Mouse (Mus musculus) hindbrain, postnatal 0 days (tissue): ENCODE data around the gene Kdm4b. TPM values are rescaled to one million over a fixed set of nuclear protein-coding genes. Genes with fewer than 3 reads are reported as not detected.

Source experiments
- ATAC-seq: fragments of 200-750 bp; cut with Nextera tagmentation; 2 replicates; pipeline ENCODE4 v1.8.0; 2017; ENCODE audit warnings: mild to moderate bottlenecking, moderate TSS enrichment, moderate library complexity
- DNase-seq: peaks from one replicate; pipeline ENCODE4 v3.0.0-alpha.2; 2015; ENCODE audit warnings: low spot score
- H3K27ac ChIP-seq: fragments of 300-500 bp; sonication (generic); 2 replicates; pipeline ENCODE4 v1.5.1; 2014; ENCODE audit warnings: mild to moderate bottlenecking
- H3K27me3 ChIP-seq: fragments of 300-500 bp; sonication (generic); 2 replicates; pipeline ENCODE4 v1.6.1; 2014; ENCODE audit warnings: low read length, mixed read lengths; ENCODE audit not compliant: insufficient read depth
- H3K36me3 ChIP-seq: fragments of 300-500 bp; sonication (generic); 2 replicates; pipeline ENCODE4 v1.6.1; 2014; ENCODE audit warnings: low read length, mixed read lengths; ENCODE audit not compliant: insufficient read depth
- H3K4me1 ChIP-seq: fragments of 300-500 bp; sonication (generic); 2 replicates; pipeline ENCODE4 v1.6.1; 2014; ENCODE audit warnings: antibody characterized with exemption, low read length, mixed read lengths; ENCODE audit not compliant: insufficient read depth
- H3K4me2 ChIP-seq: fragments of 300-500 bp; sonication (generic); 2 replicates; pipeline ENCODE4 v1.6.1; 2014; ENCODE audit warnings: low read depth, mild to moderate bottlenecking, low read length, moderate library complexity, mixed read lengths
- H3K4me3 ChIP-seq: fragments of 300-500 bp; sonication (generic); 2 replicates; pipeline ENCODE4 v1.5.1; 2014; ENCODE audit warnings: low read length
- H3K9ac ChIP-seq: fragments of 300-500 bp; sonication (generic); replicated peaks from 2 replicates; pipeline ENCODE4 v1.6.1; 2014; ENCODE audit warnings: mild to moderate bottlenecking, low read length, moderate library complexity, mixed read lengths
- H3K9me3 ChIP-seq: fragments of 300-500 bp; sonication (generic); 2 replicates; pipeline ENCODE4 v1.6.1; 2016; ENCODE audit warnings: low read length, mixed read lengths
- CTCF ChIP-seq: IDR thresholded peaks from 2 replicates; pipeline ENCODE4 v1.5.1; 2016; ENCODE audit warnings: antibody characterized with exemption, control low read depth, low read depth
- WGBS: fragments of 180-500 bp; shearing (Covaris S2); extraction: QIAGEN DNeasy Blood & Tissue Kit; methylation state at CpG from one replicate; pipeline ENCODE4 v1.1.7; 2014; 5-methylcytosine and 5-hydroxymethylcytosine counted together
- polyA plus RNA-seq: library from polyadenylated mRNA; unstranded; fragments of >200 nt; fragmentation: Nextera tagmentation; extraction: Ambion mirVana; gene quantifications from 2 replicates; pipeline ENCODE4 v1.2.1, GENCODE M21; 2015
- total RNA-seq: library from RNA; depleted of rRNA; stranded (reverse); fragments of >200 nt; gene quantifications from 2 replicates; pipeline ENCODE4 v1.2.3, GENCODE M21; 2014

The Kdm4b gene
- total and polyA plus RNA-seq, 2 experiments from 2014 or later = 42.5 to 144 TPM

DNA sequence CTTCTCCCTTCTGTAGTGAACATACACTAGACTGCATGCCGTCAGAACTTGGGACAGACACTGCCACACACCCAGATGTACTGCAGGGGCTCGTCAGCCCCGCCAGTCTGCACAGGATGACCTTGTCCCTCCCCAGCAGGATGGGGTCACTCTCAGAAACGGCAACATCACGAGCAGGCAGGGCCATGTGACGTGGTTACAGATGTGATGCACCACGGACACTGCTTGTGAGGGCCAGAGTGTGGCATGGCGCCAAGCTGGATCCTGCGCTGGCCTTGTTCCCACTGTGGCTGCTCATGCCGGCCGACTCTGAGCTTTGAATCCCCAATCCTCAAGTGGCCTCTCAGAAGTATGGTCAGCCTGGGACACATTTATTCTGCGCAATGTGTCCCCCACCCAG is 92.4 kb downstream of the Kdm4b start:
- no peak for TF ChIP-seq CTCF
- H3K9me3 ChIP-seq = no peaks in the 10 kb centered on the region
- H3K27ac ChIP-seq = no peak overlapping the region
- peak; percentile 43 for DNase-seq
- peaks cover 95% of the 10 kb centered on the region for H3K36me3 ChIP-seq
- H3K4me1 ChIP-seq = no peaks in the 10 kb centered on the region
- H3K4me2 ChIP-seq = no peak overlapping the region
- peak; percentile 8; the same call in 1 of the 2 replicates for ATAC-seq
- 52% methylated on average over 12 of the region's 12 CpGs for WGBS
- H3K4me3 ChIP-seq = no peak overlapping the region
- no peak overlapping the region for H3K9ac ChIP-seq
- H3K27me3 ChIP-seq = no peaks in the 10 kb centered on the region

DNA sequence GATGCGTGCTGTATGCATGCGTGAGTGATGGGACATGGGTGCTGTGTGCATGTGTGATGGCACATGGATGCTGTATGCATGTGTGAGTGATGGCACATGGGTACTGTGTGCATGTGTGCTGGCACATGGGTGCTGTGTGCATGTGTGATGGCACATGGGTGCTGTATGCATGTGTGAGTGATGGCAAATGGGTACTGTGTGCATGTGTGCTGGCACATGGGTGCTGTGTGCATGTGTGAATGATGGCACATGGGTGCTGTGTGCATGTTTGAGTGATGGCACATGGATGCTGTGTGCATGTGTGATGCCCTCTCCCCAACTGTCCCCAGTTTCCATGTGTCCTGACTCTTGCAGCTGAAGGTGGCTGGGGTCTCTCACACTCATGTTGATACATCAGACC is 94.2 kb downstream of the Kdm4b start:
- H3K36me3 ChIP-seq = peaks cover 90% of the 10 kb centered on the region
- H3K4me1 ChIP-seq = no peaks in the 10 kb centered on the region
- ATAC-seq = no peak
- H3K27me3 ChIP-seq = no peaks in the 10 kb centered on the region
- no peak overlapping the region for H3K9ac ChIP-seq
- no peaks in the 10 kb centered on the region for H3K9me3 ChIP-seq
- 100% methylated on average over 2 of the region's 2 CpGs for WGBS
- no peak for TF ChIP-seq CTCF
- no peak overlapping the region for H3K4me3 ChIP-seq
- DNase-seq = no peak
- no peak overlapping the region for H3K4me2 ChIP-seq
- H3K27ac ChIP-seq = no peak overlapping the region

DNA sequence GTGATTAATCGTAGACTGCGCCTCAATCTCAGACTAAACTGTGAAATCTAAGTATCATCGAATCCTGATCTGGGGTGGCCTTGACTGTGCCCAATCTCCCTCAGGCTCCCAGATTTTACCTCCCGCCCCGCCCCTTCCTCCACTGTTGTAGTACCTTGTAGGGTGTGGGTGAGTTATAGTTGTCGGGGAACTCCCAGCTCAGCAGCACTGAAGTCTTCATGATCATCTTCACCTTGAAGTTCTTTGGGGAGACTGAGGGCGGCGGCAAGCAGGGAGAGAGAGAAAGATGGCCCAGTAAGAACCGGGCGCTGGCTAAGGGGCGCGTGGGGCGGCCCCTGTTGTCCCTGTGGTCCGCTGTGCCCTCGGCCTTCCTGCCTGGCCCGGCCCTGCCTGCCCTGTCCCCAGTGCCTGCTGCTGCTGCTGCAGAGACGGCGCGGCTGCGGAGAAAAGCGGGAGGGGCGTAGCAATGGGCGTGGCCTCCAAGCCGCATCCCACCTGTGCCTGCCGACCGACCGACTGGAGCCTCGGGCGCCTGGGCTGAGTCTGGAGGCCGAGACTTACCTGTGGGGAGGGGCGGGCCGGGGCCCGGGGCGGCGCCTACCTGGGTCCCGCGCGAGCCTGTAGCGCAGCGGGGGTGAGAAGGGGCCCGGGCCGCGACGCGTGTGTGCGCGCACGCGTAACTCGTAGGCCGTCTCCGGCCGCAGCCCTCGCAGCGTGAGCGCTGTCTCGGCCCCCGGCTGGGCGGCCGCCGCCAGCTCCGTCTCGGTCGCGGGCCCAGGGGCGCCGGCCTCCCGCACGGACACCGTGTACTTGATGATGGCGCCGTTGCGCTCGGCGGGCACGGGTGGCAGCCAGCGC is 99.1 kb downstream of the Kdm4b start:
- no peak for DNase-seq
- H3K27ac ChIP-seq = peak overlapping the region; percentile 46; the same call in 1 of the 2 replicates

DNA sequence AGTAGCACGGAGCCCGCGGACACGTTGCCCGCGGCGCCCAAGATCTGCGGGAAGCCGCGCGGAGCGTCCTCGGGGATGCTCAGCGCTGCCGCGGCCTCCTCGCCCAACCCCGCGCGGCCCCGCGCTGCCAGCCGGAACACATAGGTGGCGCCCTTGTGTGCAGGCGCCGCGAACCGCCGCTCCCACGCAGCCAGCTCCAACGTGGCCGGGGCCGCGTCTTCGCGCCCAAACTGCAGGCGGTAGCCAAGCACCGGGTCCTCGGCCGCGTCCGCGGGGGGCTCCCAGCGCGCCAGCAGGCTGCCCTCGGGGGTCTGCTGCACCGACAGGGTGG is 99.7 kb downstream of the Kdm4b start:
- Histone ChIP-seq H3K27ac (peak overlapping the region; percentile 46; the same call in 1 of the 2 replicates), H3K36me3 (peaks cover 62% of the 10 kb centered on the region)
- 1% methylated on average over 47 of the region's 47 CpGs for WGBS

More for the DNA sequence above, 99.1 kb downstream of the Kdm4b start:
- Histone ChIP-seq H3K27me3 (no peaks in the 10 kb centered on the region), H3K4me2 (peak overlapping the region; percentile 54), H3K9ac (peak overlapping the region; percentile 41; the same call in 1 of the 2 replicates), H3K9me3 (no peaks in the 10 kb centered on the region), H3K4me3 (peak overlapping the region; percentile 25), H3K36me3 (peaks cover 68% of the 10 kb centered on the region), H3K4me1 (no peaks in the 10 kb centered on the region; the same call in 1 of the 2 replicates)
- no peak for TF ChIP-seq CTCF
- 19% methylated on average over 70 of the region's 77 CpGs for WGBS
- ATAC-seq = peak; percentile 37

DNA sequence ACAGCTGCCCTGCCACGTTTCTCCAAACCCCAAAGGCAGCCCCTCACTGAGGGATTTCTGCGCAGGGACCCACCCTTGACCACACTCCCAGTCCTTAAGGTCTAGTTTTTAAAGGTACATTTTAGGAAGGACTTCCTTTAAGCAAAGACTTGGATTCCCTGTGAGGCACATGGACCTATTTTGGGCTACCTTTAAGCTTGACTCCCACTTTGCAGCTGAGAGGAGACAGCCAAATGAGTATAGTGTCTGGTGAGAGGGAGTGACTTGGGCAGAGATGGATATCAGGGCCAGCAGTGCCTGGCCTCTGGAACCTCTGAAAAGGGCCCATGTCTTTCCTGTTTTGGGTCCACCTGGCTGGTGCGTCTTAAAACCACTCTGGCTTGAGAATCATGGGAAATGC is 100.1 kb downstream of the Kdm4b start:
- WGBS = 38% methylated on average over 3 of the region's 3 CpGs
- Histone ChIP-seq H3K9ac (0 out of 2 replicates have a peak overlapping the region, but pooled peaks have one; percentile 41), H3K4me2 (peak overlapping the region; percentile 54), H3K27ac (peak overlapping the region; percentile 46; the same call in 1 of the 2 replicates), H3K36me3 (peaks cover 58% of the 10 kb centered on the region), H3K9me3 (no peaks in the 10 kb centered on the region), H3K27me3 (no peaks in the 10 kb centered on the region), H3K4me3 (no peak overlapping the region), H3K4me1 (no peaks in the 10 kb centered on the region; the same call in 1 of the 2 replicates)
- TF ChIP-seq CTCF = no peak
- peak; percentile 28; the same call in 1 of the 2 replicates for ATAC-seq
- DNase-seq = no peak

More for the DNA sequence above, 99.7 kb downstream of the Kdm4b start:
- ATAC-seq = peak; percentile 74
- Histone ChIP-seq H3K9ac (peak overlapping the region; percentile 41; the same call in 1 of the 2 replicates), H3K4me2 (peak overlapping the region; percentile 54), H3K4me1 (no peaks in the 10 kb centered on the region; the same call in 1 of the 2 replicates), H3K4me3 (peak overlapping the region; percentile 25), H3K27me3 (no peaks in the 10 kb centered on the region), H3K9me3 (no peaks in the 10 kb centered on the region)
- peak; percentile 86 for DNase-seq
- peak; percentile 43; the same call in 1 of the 2 replicates for TF ChIP-seq CTCF

DNA sequence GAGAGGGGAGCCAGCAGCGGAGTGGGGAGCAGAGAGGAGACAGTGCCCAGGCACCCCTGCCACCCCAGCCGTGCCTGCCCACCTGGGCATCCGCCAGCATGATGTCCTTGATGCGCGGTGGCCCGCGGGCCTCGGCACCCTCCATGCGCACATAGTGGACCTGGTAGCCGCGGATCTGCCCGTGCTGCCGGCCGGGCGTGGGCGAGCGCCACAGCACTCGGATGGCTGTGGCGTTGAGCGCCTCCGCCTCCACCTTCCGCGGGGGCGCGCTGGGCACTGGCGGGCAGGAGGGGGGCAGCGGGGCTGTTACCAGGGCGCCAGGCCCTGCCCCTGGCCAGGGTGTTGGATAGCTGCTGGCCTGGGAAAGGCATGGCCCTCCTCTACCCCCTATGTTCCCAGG is 102.0 kb downstream of the Kdm4b start:
- Histone ChIP-seq H3K27ac (no peak overlapping the region), H3K4me2 (no peak overlapping the region), H3K9ac (no peak overlapping the region), H3K4me3 (no peak overlapping the region), H3K36me3 (peaks cover 57% of the 10 kb centered on the region), H3K27me3 (no peaks in the 10 kb centered on the region), H3K4me1 (no peaks in the 10 kb centered on the region; the same call in 1 of the 2 replicates), H3K9me3 (no peaks in the 10 kb centered on the region)
- DNase-seq (no peak), ATAC-seq (no peak)
- 82% methylated on average over 28 of the region's 28 CpGs for WGBS
- no peak for TF ChIP-seq CTCF

DNA sequence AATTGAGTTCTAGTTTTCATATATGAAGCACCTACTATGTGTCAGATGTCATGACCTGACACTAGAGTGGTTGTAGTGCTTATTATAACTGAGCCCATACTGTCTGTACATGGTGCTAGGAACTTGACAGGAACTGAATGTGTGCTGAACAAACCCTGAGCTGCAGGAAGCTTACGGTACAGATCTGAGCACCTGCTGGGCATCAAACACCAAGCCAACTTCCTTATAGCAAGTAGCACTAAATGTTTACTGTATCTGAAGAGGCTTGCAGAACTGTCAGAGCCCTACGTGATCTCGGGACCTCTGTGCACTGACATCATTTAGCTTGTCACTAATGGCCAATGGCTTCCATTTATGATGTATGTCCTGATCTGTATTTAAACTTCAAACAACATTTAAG is 105.7 kb downstream of the Kdm4b start:
- no peak for TF ChIP-seq CTCF
- Histone ChIP-seq H3K27me3 (no peaks in the 10 kb centered on the region), H3K36me3 (peaks cover 63% of the 10 kb centered on the region), H3K4me2 (no peak overlapping the region), H3K9ac (no peak overlapping the region), H3K4me1 (no peaks in the 10 kb centered on the region), H3K4me3 (no peak overlapping the region), H3K27ac (no peak overlapping the region), H3K9me3 (no peaks in the 10 kb centered on the region)
- ATAC-seq (no peak), DNase-seq (no peak)
- WGBS = 74% methylated on average over 3 of the region's 3 CpGs
